Mouse (Mus musculus) myocyte (in vitro differentiated cells): ENCODE measurements around the gene Rpl27.

ENCODE experiments used
- CEBPB ChIP-seq: IDR thresholded peaks from 2 replicates; pipeline ENCODE4 v1.6.1; 2011; ENCODE audit warnings: mild to moderate bottlenecking, moderate library complexity; ENCODE audit not compliant: poor library complexity, insufficient read depth, severe bottlenecking
- E2F4 ChIP-seq: IDR thresholded peaks from one replicate; pipeline ENCODE4 v1.6.1; 2011; ENCODE audit warnings: mild to moderate bottlenecking, control low read depth, moderate library complexity; ENCODE audit not compliant: insufficient read depth
- MAX ChIP-seq: IDR thresholded peaks from one replicate; pipeline ENCODE4 v1.6.1; 2011; ENCODE audit warnings: low read depth, mild to moderate bottlenecking, control low read depth
- MYOD1 ChIP-seq, 3 experiments: IDR thresholded peaks; one replicate each; pipeline ENCODE4 v1.6.1; 2011; ENCODE audit warnings: control low read depth in 2 of 3, low read depth in 2 of 3, mild to moderate bottlenecking in 2 of 3, moderate library complexity in 1 of 3; ENCODE audit not compliant: insufficient read length in 2 of 3, control insufficient read depth in 1 of 3
- MYOG ChIP-seq, 3 experiments: IDR thresholded peaks; one replicate each; pipeline ENCODE4 v1.6.1; 2011; ENCODE audit warnings: control low read depth in 2 of 3, low read depth in 2 of 3, mild to moderate bottlenecking in 2 of 3; ENCODE audit not compliant: insufficient read length in 2 of 3, control insufficient read depth in 1 of 3, insufficient read depth in 1 of 3
- POLR2A ChIP-seq: IDR thresholded peaks from one replicate; pipeline ENCODE4 v1.6.1; 2011; ENCODE audit warnings: low read depth, mild to moderate bottlenecking, control low read depth, moderate library complexity; ENCODE audit not compliant: insufficient read length
- POLR2AphosphoS2 ChIP-seq: IDR thresholded peaks from one replicate; pipeline ENCODE4 v1.6.1; 2011; ENCODE audit warnings: low read depth, control low read depth; ENCODE audit not compliant: insufficient read length
- REST ChIP-seq: IDR thresholded peaks from one replicate; pipeline ENCODE4 v1.6.1; 2011; ENCODE audit warnings: mild to moderate bottlenecking, control low read depth, moderate library complexity; ENCODE audit not compliant: insufficient read depth, insufficient read length
- SRF ChIP-seq: IDR thresholded peaks from one replicate; pipeline ENCODE4 v1.6.1; 2011; ENCODE audit warnings: low read depth; ENCODE audit not compliant: control insufficient read depth, insufficient read length
- TCF12 ChIP-seq: IDR thresholded peaks from one replicate; pipeline ENCODE4 v1.6.1; 2011; ENCODE audit warnings: mild to moderate bottlenecking, control low read depth; ENCODE audit not compliant: poor library complexity, insufficient read depth, severe bottlenecking
- TCF3 ChIP-seq: IDR thresholded peaks from one replicate; pipeline ENCODE4 v1.6.1; 2011; ENCODE audit warnings: low read depth, control low read depth; ENCODE audit not compliant: insufficient read length
- USF1 ChIP-seq: IDR thresholded peaks from one replicate; pipeline ENCODE4 v1.6.1; 2011; ENCODE audit warnings: low read depth, mild to moderate bottlenecking, control low read depth, moderate library complexity

DNA sequence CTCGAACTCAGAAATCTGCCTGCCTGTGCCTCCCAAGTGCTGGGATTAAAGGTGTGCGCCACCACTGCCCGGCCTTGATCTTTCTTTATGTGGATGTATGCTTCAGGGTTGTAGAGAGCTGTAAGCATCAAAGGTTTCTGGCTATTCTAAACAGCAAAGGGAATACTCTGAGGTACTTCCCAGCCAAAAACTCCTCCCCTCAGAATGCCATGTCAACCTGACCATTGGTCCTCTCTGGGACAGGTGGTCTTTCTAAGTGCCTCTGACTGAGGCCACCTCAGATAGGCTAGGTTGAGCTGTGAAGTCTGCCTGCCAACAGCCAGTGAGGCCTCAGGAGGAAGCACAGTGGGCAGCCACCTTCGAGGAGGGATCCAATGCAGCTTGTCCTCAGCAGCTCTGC is 6.8 kb downstream of the Rpl27 start:
- no peak for TF ChIP-seq POLR2A
- TF ChIP-seq E2F4, result no peak
- no peak for TF ChIP-seq TCF12
- no peak for TF ChIP-seq USF1
- no peak for TF ChIP-seq MYOG (IDR thresholded peaks at IDR 0.05; ENCODE audit: control insufficient read depth in 1 of 3, insufficient read depth in 1 of 3, insufficient read length in 2 of 3, low read depth in 2 of 3)
- no peak for TF ChIP-seq POLR2AphosphoS2
- TF ChIP-seq REST, result no peak
- TF ChIP-seq MAX, result no peak
- TF ChIP-seq CEBPB, result no peak
- TF ChIP-seq TCF3, result no peak
- TF ChIP-seq SRF, result no peak
- TF ChIP-seq MYOD1 (IDR thresholded peaks at IDR 0.05; ENCODE audit: control insufficient read depth in 1 of 3, insufficient read length in 2 of 3, low read depth in 2 of 3), result no peak
